Mouse (Mus musculus): ENCODE data around the gene Dll4. TPM values are rescaled to one million over a fixed set of nuclear protein-coding genes. Genes with fewer than 3 reads are reported as not detected.

The Dll4 gene
- polyA plus RNA-seq, 1 experiment from 2014 or later: 8.3 TPM

GRCm38 (mm10) chr2:119292852-119293251 lies 32.7 kb upstream of the Dll4 start:
- 92% methylated on average over 17 of the region's 17 CpGs for WGBS
- H3K27me3 ChIP-seq (ENCODE audit: control insufficient read depth, insufficient read depth, low read length): no peaks in the 10 kb centered on the region
- H3K36me3 ChIP-seq (ENCODE audit: control insufficient read depth, insufficient read depth, low read length): peaks cover 70% of the 10 kb centered on the region

GRCm38 (mm10) chr2:119293311-119293710 lies 32.3 kb upstream of the Dll4 start:
- Histone ChIP-seq H3K27me3 (ENCODE audit: control insufficient read depth, insufficient read depth, low read length) (no peaks in the 10 kb centered on the region), H3K4me2 (replicated peaks; ENCODE audit: low read depth, low read length) (no peak overlapping the region), H3K4me1 (ENCODE audit: control insufficient read depth, insufficient read depth, low read length) (peaks cover 6% of the 10 kb centered on the region; the same call in 1 of the 2 replicates), H3K36me3 (ENCODE audit: control insufficient read depth, insufficient read depth, low read length) (peaks cover 74% of the 10 kb centered on the region), H3K9me3 (ENCODE audit: control insufficient read depth, low read length) (no peaks in the 10 kb centered on the region), H3K27ac (ENCODE audit: low read depth, low read length) (no peak overlapping the region), H3K4me3 (ENCODE audit: low read length) (no peak overlapping the region), H3K9ac (ENCODE audit: low read depth, low read length) (no peak overlapping the region)
- no peak for ATAC-seq (ENCODE audit: low FRiP score, low TSS enrichment)
- WGBS: 94% methylated on average over 17 of the region's 17 CpGs

More at GRCm38 (mm10) chr2:119292852-119293251, 32.7 kb upstream of the Dll4 start:
- Histone ChIP-seq H3K4me1 (ENCODE audit: control insufficient read depth, insufficient read depth, low read length) (peaks cover 6% of the 10 kb centered on the region; the same call in 1 of the 2 replicates), H3K4me3 (ENCODE audit: low read length) (no peak overlapping the region), H3K4me2 (replicated peaks; ENCODE audit: low read depth, low read length) (no peak overlapping the region), H3K9ac (ENCODE audit: low read depth, low read length) (no peak overlapping the region), H3K9me3 (ENCODE audit: control insufficient read depth, low read length) (no peaks in the 10 kb centered on the region), H3K27ac (ENCODE audit: low read depth, low read length) (no peak overlapping the region)
- no peak for ATAC-seq (ENCODE audit: low FRiP score, low TSS enrichment)

- Histone ChIP-seq H3K9me3 (ENCODE audit: control insufficient read depth, low read length) (no peaks in the 10 kb centered on the region), H3K36me3 (ENCODE audit: control insufficient read depth, insufficient read depth, low read length) (peaks cover 79% of the 10 kb centered on the region), H3K27ac (ENCODE audit: low read depth, low read length) (no peak overlapping the region), H3K4me3 (ENCODE audit: low read length) (no peak overlapping the region), H3K27me3 (ENCODE audit: control insufficient read depth, insufficient read depth, low read length) (no peaks in the 10 kb centered on the region), H3K9ac (ENCODE audit: low read depth, low read length) (no peak overlapping the region), H3K4me1 (ENCODE audit: control insufficient read depth, insufficient read depth, low read length) (peaks cover 6% of the 10 kb centered on the region; the same call in 1 of the 2 replicates), H3K4me2 (replicated peaks; ENCODE audit: low read depth, low read length) (no peak overlapping the region)
- ATAC-seq (ENCODE audit: low FRiP score, low TSS enrichment): no peak
- WGBS: 92% methylated on average over 34 of the region's 34 CpGs
Observed at GRCm38 (mm10) chr2:119293776-119294390, 31.7 kb upstream of the Dll4 start.

GRCm38 (mm10) chr2:119294411-119294810 lies 31.2 kb upstream of the Dll4 start:
- Histone ChIP-seq H3K27ac (ENCODE audit: low read depth, low read length) (no peak overlapping the region), H3K4me2 (replicated peaks; ENCODE audit: low read depth, low read length) (no peak overlapping the region), H3K9ac (ENCODE audit: low read depth, low read length) (no peak overlapping the region), H3K4me1 (ENCODE audit: control insufficient read depth, insufficient read depth, low read length) (peaks cover 4% of the 10 kb centered on the region; the same call in 1 of the 2 replicates), H3K27me3 (ENCODE audit: control insufficient read depth, insufficient read depth, low read length) (no peaks in the 10 kb centered on the region), H3K36me3 (ENCODE audit: control insufficient read depth, insufficient read depth, low read length) (peaks cover 80% of the 10 kb centered on the region), H3K9me3 (ENCODE audit: control insufficient read depth, low read length) (no peaks in the 10 kb centered on the region), H3K4me3 (ENCODE audit: low read length) (no peak overlapping the region)
- WGBS: 94% methylated on average over 18 of the region's 18 CpGs
- ATAC-seq (ENCODE audit: low FRiP score, low TSS enrichment): no peak

- Histone ChIP-seq H3K4me3 (ENCODE audit: low read length) (no peak overlapping the region), H3K27me3 (ENCODE audit: control insufficient read depth, insufficient read depth, low read length) (no peaks in the 10 kb centered on the region), H3K27ac (ENCODE audit: low read depth, low read length) (no peak overlapping the region), H3K4me1 (ENCODE audit: control insufficient read depth, insufficient read depth, low read length) (peaks cover 15% of the 10 kb centered on the region), H3K4me2 (replicated peaks; ENCODE audit: low read depth, low read length) (no peak overlapping the region), H3K9ac (ENCODE audit: low read depth, low read length) (no peak overlapping the region), H3K9me3 (ENCODE audit: control insufficient read depth, low read length) (no peaks in the 10 kb centered on the region), H3K36me3 (ENCODE audit: control insufficient read depth, insufficient read depth, low read length) (peaks cover 63% of the 10 kb centered on the region)
- no peak for ATAC-seq (ENCODE audit: low FRiP score, low TSS enrichment)
- WGBS: 91% methylated on average over 12 of the region's 12 CpGs
Observed at GRCm38 (mm10) chr2:119296756-119297155, 28.8 kb upstream of the Dll4 start.

GRCm38 (mm10) chr2:119297506-119297905 lies 28.1 kb upstream of the Dll4 start:
- Histone ChIP-seq H3K27ac (ENCODE audit: low read depth, low read length) (no peak overlapping the region), H3K9me3 (ENCODE audit: control insufficient read depth, low read length) (no peaks in the 10 kb centered on the region), H3K4me2 (replicated peaks; ENCODE audit: low read depth, low read length) (no peak overlapping the region), H3K36me3 (ENCODE audit: control insufficient read depth, insufficient read depth, low read length) (peaks cover 56% of the 10 kb centered on the region), H3K4me3 (ENCODE audit: low read length) (no peak overlapping the region), H3K4me1 (ENCODE audit: control insufficient read depth, insufficient read depth, low read length) (peaks cover 15% of the 10 kb centered on the region), H3K27me3 (ENCODE audit: control insufficient read depth, insufficient read depth, low read length) (no peaks in the 10 kb centered on the region), H3K9ac (ENCODE audit: low read depth, low read length) (no peak overlapping the region)
- no peak for ATAC-seq (ENCODE audit: low FRiP score, low TSS enrichment)
- 95% methylated on average over 19 of the region's 19 CpGs for WGBS

DNA sequence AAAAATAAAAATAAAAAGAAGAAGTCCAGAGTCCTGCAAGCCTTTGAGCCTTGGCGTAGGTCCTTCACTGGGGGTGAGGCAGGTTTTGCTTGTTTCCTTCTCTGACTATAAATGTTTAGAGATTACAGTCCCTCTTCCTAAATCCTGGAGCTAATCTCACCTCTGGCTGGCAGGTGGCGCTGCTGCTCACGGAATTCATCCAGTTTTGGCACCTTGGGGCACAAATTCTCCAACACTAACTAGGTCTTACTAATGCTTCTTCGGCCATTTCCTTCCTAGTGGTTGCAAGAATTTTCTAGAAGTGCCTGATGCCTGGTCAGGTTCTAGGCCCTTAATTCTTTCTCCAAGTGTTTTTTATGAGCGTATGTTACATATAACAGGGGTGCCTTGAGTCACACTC lies 27.3 kb upstream of the Dll4 start:
- H3K36me3 ChIP-seq (ENCODE audit: control insufficient read depth, insufficient read depth, low read length): peaks cover 48% of the 10 kb centered on the region
- peaks cover 15% of the 10 kb centered on the region for H3K4me1 ChIP-seq (ENCODE audit: control insufficient read depth, insufficient read depth, low read length)
- 45% methylated on average over 5 of the region's 5 CpGs for WGBS
- H3K27ac ChIP-seq (ENCODE audit: low read depth, low read length): no peak overlapping the region
- ATAC-seq (ENCODE audit: low FRiP score, low TSS enrichment): no peak
- H3K4me2 ChIP-seq (replicated peaks; ENCODE audit: low read depth, low read length): no peak overlapping the region
- H3K9ac ChIP-seq (ENCODE audit: low read depth, low read length): no peak overlapping the region
- H3K9me3 ChIP-seq (ENCODE audit: control insufficient read depth, low read length): no peaks in the 10 kb centered on the region
- H3K27me3 ChIP-seq (ENCODE audit: control insufficient read depth, insufficient read depth, low read length): no peaks in the 10 kb centered on the region
- no peak overlapping the region for H3K4me3 ChIP-seq (ENCODE audit: low read length)

DNA sequence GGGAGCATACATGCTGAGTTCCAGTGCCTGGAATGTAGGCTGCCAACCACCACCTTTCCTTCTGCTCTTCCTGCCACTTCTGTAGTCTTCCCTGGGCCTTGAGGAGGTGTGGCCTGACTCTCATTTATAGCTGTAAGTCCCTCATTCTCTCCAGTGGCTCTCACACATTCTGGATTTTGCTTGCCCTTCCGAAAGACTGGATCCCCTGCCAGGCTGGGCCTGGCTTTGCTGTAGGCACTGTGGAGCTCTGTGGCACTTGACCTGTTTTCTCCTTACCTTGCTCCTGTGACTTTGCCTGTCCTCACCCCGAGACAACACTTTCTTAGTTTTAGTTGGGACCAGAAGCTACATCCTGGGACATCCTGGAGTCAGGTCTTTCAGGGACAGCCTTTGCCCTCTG lies 26.7 kb upstream of the Dll4 start:
- Histone ChIP-seq H3K4me2 (replicated peaks; ENCODE audit: low read depth, low read length) (no peak overlapping the region), H3K27ac (ENCODE audit: low read depth, low read length) (0 out of 2 replicates have a peak overlapping the region, but pooled peaks have one; percentile 2), H3K27me3 (ENCODE audit: control insufficient read depth, insufficient read depth, low read length) (no peaks in the 10 kb centered on the region), H3K9me3 (ENCODE audit: control insufficient read depth, low read length) (no peaks in the 10 kb centered on the region), H3K4me3 (ENCODE audit: low read length) (no peak overlapping the region), H3K9ac (ENCODE audit: low read depth, low read length) (no peak overlapping the region), H3K4me1 (ENCODE audit: control insufficient read depth, insufficient read depth, low read length) (peaks cover 15% of the 10 kb centered on the region), H3K36me3 (ENCODE audit: control insufficient read depth, insufficient read depth, low read length) (peaks cover 43% of the 10 kb centered on the region)
- 88% methylated on average over 2 of the region's 2 CpGs for WGBS
- no peak for ATAC-seq (ENCODE audit: low FRiP score, low TSS enrichment)

DNA sequence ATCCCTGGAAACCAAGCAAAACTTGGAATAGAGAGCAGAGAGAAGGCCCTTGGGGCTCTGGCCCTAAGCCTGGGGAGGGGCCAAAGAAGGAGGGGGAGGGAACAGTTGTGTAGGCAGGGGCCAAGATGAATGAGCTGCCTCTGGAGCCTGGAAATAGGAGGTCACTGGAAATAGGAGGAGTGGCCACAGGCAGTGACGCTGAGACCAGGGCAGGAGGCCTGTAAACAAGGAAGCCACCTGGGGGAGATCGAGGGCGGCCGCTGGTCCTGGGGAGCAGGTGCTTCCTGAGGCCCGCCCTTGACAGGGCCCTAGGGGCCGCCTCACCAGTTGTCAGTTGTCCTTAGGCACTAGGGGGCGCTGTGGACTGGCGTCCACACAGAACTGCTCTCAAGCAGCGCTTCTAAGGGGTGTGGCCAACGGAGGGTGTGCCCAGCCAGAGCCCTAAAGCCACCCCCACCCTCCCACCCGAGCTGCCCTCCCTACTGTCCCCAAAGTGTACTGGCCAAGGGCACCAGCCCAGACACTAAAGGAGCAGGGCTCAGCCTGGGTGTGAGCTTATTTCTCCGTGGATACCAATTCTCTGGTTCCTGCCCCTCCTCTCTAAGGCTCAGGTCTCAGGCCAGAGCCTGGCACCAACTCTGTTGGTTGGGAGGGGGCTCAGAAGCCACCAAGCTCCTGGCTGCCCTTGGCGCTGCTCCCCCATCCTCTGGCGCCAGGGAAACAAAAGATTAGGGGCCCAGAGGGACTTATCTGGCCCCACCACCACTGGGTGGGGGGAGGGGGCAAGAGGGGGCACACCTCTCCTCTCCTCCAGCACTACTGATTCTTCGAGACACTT lies 25.4 kb upstream of the Dll4 start:
- H3K27me3 ChIP-seq (ENCODE audit: control insufficient read depth, insufficient read depth, low read length): no peaks in the 10 kb centered on the region
- peak overlapping the region; percentile 29 for H3K4me2 ChIP-seq (replicated peaks; ENCODE audit: low read depth, low read length)
- H3K27ac ChIP-seq (ENCODE audit: low read depth, low read length): peak overlapping the region; percentile 38; the same call in 1 of the 2 replicates
- H3K9me3 ChIP-seq (ENCODE audit: control insufficient read depth, low read length): no peaks in the 10 kb centered on the region
- peaks cover 31% of the 10 kb centered on the region for H3K36me3 ChIP-seq (ENCODE audit: control insufficient read depth, insufficient read depth, low read length)
- no peak overlapping the region for H3K9ac ChIP-seq (ENCODE audit: low read depth, low read length)
- H3K4me1 ChIP-seq (ENCODE audit: control insufficient read depth, insufficient read depth, low read length): peaks cover 29% of the 10 kb centered on the region
- peak; percentile 83 for ATAC-seq (ENCODE audit: low FRiP score, low TSS enrichment)
- no peak overlapping the region for H3K4me3 ChIP-seq (ENCODE audit: low read length)
- WGBS: 11% methylated on average over 13 of the region's 15 CpGs
